Mouse (Mus musculus) heart, embryonic 15.5 days (tissue): ENCODE data around the gene Thrb. TPM values are rescaled to one million over a fixed set of nuclear protein-coding genes. Genes with fewer than 3 reads are reported as not detected.
"Not testable (repeated sequence)": the region's sequence is repeated elsewhere in the genome, so short reads cannot be mapped to it uniquely, and the experiment has no call there.

Experiments
- ATAC-seq: fragments of 200-750 bp; cut with Nextera tagmentation; replicated peaks from 2 replicates; pipeline ENCODE4 v1.8.0; 2017; ENCODE audit warnings: low read depth, moderate TSS enrichment; ENCODE audit not compliant: insufficient number of reproducible peaks, insufficient read depth, low FRiP score
- H3K27ac ChIP-seq: fragments of 300-500 bp; sonication (generic); 2 replicates; pipeline ENCODE4 v1.5.1; 2015; ENCODE audit warnings: mild to moderate bottlenecking, inconsistent platforms
- H3K27me3 ChIP-seq: fragments of 300-500 bp; sonication (generic); 2 replicates; pipeline ENCODE4 v1.6.1; 2015; ENCODE audit warnings: inconsistent platforms
- H3K36me3 ChIP-seq: fragments of 300-500 bp; sonication (generic); 2 replicates; pipeline ENCODE4 v1.6.1; 2015; ENCODE audit warnings: mild to moderate bottlenecking, inconsistent platforms
- H3K4me1 ChIP-seq: fragments of 300-500 bp; sonication (generic); replicated peaks from 2 replicates; pipeline ENCODE4 v1.6.1; 2015; ENCODE audit warnings: inconsistent platforms
- H3K4me2 ChIP-seq: fragments of 300-500 bp; sonication (generic); 2 replicates; pipeline ENCODE4 v1.6.1; 2015; ENCODE audit warnings: inconsistent platforms, mild to moderate bottlenecking, moderate library complexity
- H3K4me3 ChIP-seq: fragments of 300-500 bp; sonication (generic); 2 replicates; pipeline ENCODE4 v1.5.1; 2015; ENCODE audit warnings: mild to moderate bottlenecking, inconsistent platforms
- H3K9ac ChIP-seq: fragments of 300-500 bp; sonication (generic); 2 replicates; pipeline ENCODE4 v1.6.1; 2015; ENCODE audit warnings: mild to moderate bottlenecking, inconsistent platforms
- H3K9me3 ChIP-seq: fragments of 300-500 bp; sonication (generic); replicated peaks from 2 replicates; pipeline ENCODE4 v1.6.1; 2016; ENCODE audit warnings: inconsistent platforms
- WGBS: fragments of 180-500 bp; shearing (Covaris S2); methylation state at CpG from one replicate; pipeline ENCODE4 v1.1.7; 2015; ENCODE audit warnings: mixed read lengths; 5-methylcytosine and 5-hydroxymethylcytosine counted together
- polyA plus RNA-seq: library from polyadenylated mRNA; unstranded; fragments of >200 nt; fragmentation: Nextera tagmentation; extraction: Ambion mirVana; gene quantifications from 2 replicates; pipeline ENCODE4 v1.2.1, GENCODE M21; 2015

Gene Thrb
- polyA plus RNA-seq, 1 experiment from 2014 or later = 0.83 TPM

GRCm38 (mm10) chr14:17916651-17917050 lies 256.6 kb downstream of the Thrb start:
- Histone ChIP-seq H3K27ac (no peak overlapping the region), H3K4me2 (no peak overlapping the region), H3K4me3 (no peak overlapping the region), H3K4me1 (no peaks in the 10 kb centered on the region), H3K27me3 (no peaks in the 10 kb centered on the region), H3K36me3 (no peaks in the 10 kb centered on the region), H3K9me3 (no peaks in the 10 kb centered on the region), H3K9ac (no peak overlapping the region)
- no peak for ATAC-seq
- WGBS = 50% methylated on average over 2 of the region's 2 CpGs

- Histone ChIP-seq H3K27me3 (no peaks in the 10 kb centered on the region), H3K4me1 (no peaks in the 10 kb centered on the region), H3K4me2 (no peak overlapping the region), H3K27ac (no peak overlapping the region), H3K9me3 (no peaks in the 10 kb centered on the region), H3K4me3 (no peak overlapping the region), H3K9ac (no peak overlapping the region), H3K36me3 (no peaks in the 10 kb centered on the region)
- ATAC-seq = no peak
- 77% methylated on average over 3 of the region's 3 CpGs for WGBS
These were observed 257.2 kb downstream of the Thrb start for GRCm38 (mm10) chr14:17917124-17917763.

GRCm38 (mm10) chr14:17917899-17918298 lies 257.8 kb downstream of the Thrb start:
- WGBS = 30% methylated on average over 3 of the region's 3 CpGs
- no peaks in the 10 kb centered on the region for H3K9me3 ChIP-seq
- H3K4me3 ChIP-seq = no peak overlapping the region
- H3K4me1 ChIP-seq = no peaks in the 10 kb centered on the region
- ATAC-seq = no peak
- no peak overlapping the region for H3K9ac ChIP-seq
- no peak overlapping the region for H3K27ac ChIP-seq
- no peaks in the 10 kb centered on the region for H3K27me3 ChIP-seq
- no peaks in the 10 kb centered on the region for H3K36me3 ChIP-seq
- H3K4me2 ChIP-seq = no peak overlapping the region

GRCm38 (mm10) chr14:17922807-17923704 lies 263.0 kb downstream of the Thrb start:
- Histone ChIP-seq H3K4me3 (no peak overlapping the region), H3K4me1 (no peaks in the 10 kb centered on the region), H3K27me3 (no peaks in the 10 kb centered on the region), H3K4me2 (no peak overlapping the region), H3K9me3 (no peaks in the 10 kb centered on the region), H3K36me3 (no peaks in the 10 kb centered on the region), H3K9ac (no peak overlapping the region), H3K27ac (no peak overlapping the region)
- WGBS = 55% methylated on average over 8 of the region's 8 CpGs
- no peak for ATAC-seq

GRCm38 (mm10) chr14:17927469-17927868 lies 267.4 kb downstream of the Thrb start:
- H3K27ac ChIP-seq = no peak overlapping the region
- ATAC-seq = no peak
- no peaks in the 10 kb centered on the region for H3K36me3 ChIP-seq
- no peaks in the 10 kb centered on the region for H3K27me3 ChIP-seq
- H3K9ac ChIP-seq = no peak overlapping the region
- H3K9me3 ChIP-seq = no peaks in the 10 kb centered on the region
- H3K4me2 ChIP-seq = no peak overlapping the region
- H3K4me1 ChIP-seq = no peaks in the 10 kb centered on the region
- WGBS = 30% methylated on average over 1 of the region's 1 CpGs
- no peak overlapping the region for H3K4me3 ChIP-seq

- no peaks in the 10 kb centered on the region for H3K4me1 ChIP-seq
- WGBS = 58% methylated on average over 5 of the region's 5 CpGs
- no peak overlapping the region for H3K27ac ChIP-seq
- no peaks in the 10 kb centered on the region for H3K9me3 ChIP-seq
- no peaks in the 10 kb centered on the region for H3K36me3 ChIP-seq
- no peak overlapping the region for H3K4me3 ChIP-seq
- H3K4me2 ChIP-seq = no peak overlapping the region
- H3K27me3 ChIP-seq = no peaks in the 10 kb centered on the region
- no peak for ATAC-seq
- H3K9ac ChIP-seq = no peak overlapping the region
These were observed 269.5 kb downstream of the Thrb start for GRCm38 (mm10) chr14:17929585-17929984.

GRCm38 (mm10) chr14:17933475-17933874 lies 273.4 kb downstream of the Thrb start:
- WGBS = 64% methylated on average over 2 of the region's 2 CpGs
- H3K4me3 ChIP-seq = no peak overlapping the region
- no peak for ATAC-seq
- no peak overlapping the region for H3K4me2 ChIP-seq
- H3K27me3 ChIP-seq = no peaks in the 10 kb centered on the region
- no peaks in the 10 kb centered on the region for H3K4me1 ChIP-seq
- no peak overlapping the region for H3K9ac ChIP-seq
- H3K36me3 ChIP-seq = no peaks in the 10 kb centered on the region
- no peaks in the 10 kb centered on the region for H3K9me3 ChIP-seq
- no peak overlapping the region for H3K27ac ChIP-seq

- ATAC-seq, H3K4me3 ChIP-seq, H3K9me3 ChIP-seq, H3K27me3 ChIP-seq, H3K36me3 ChIP-seq, H3K9ac ChIP-seq, H3K4me1 ChIP-seq, H3K4me2 ChIP-seq, H3K27ac ChIP-seq: not testable (repeated sequence)
- 74% methylated on average over 4 of the region's 4 CpGs for WGBS
These were observed 274.7 kb downstream of the Thrb start for GRCm38 (mm10) chr14:17934779-17935178.

- WGBS = 72% methylated on average over 2 of the region's 2 CpGs
These were observed 294.0 kb downstream of the Thrb start for GRCm38 (mm10) chr14:17954038-17954437.

GRCm38 (mm10) chr14:17959901-17960300 lies 299.8 kb downstream of the Thrb start:
- ATAC-seq = no peak
- H3K36me3 ChIP-seq = no peaks in the 10 kb centered on the region
- H3K27me3 ChIP-seq = no peaks in the 10 kb centered on the region
- H3K27ac ChIP-seq = no peak overlapping the region
- no peak overlapping the region for H3K4me3 ChIP-seq
- H3K4me2 ChIP-seq = no peak overlapping the region
- H3K9ac ChIP-seq = no peak overlapping the region
- no peaks in the 10 kb centered on the region for H3K9me3 ChIP-seq
- 43% methylated on average over 2 of the region's 2 CpGs for WGBS
- no peaks in the 10 kb centered on the region for H3K4me1 ChIP-seq

More at GRCm38 (mm10) chr14:17954038-17954437, 294.0 kb downstream of the Thrb start:
- Histone ChIP-seq H3K9me3 (no peaks in the 10 kb centered on the region), H3K9ac (no peak overlapping the region), H3K4me3 (no peak overlapping the region), H3K27me3 (no peaks in the 10 kb centered on the region), H3K4me1 (no peaks in the 10 kb centered on the region), H3K36me3 (no peaks in the 10 kb centered on the region), H3K27ac (no peak overlapping the region), H3K4me2 (no peak overlapping the region)
- ATAC-seq = no peak

- H3K9ac ChIP-seq = no peak overlapping the region
- H3K27me3 ChIP-seq = no peaks in the 10 kb centered on the region
- no peaks in the 10 kb centered on the region for H3K4me1 ChIP-seq
- no peak overlapping the region for H3K4me3 ChIP-seq
- no peaks in the 10 kb centered on the region for H3K36me3 ChIP-seq
- H3K27ac ChIP-seq = no peak overlapping the region
- H3K9me3 ChIP-seq = no peaks in the 10 kb centered on the region
- ATAC-seq = no peak
- no peak overlapping the region for H3K4me2 ChIP-seq
- WGBS = 32% methylated on average over 5 of the region's 5 CpGs
These were observed 307.2 kb downstream of the Thrb start for GRCm38 (mm10) chr14:17967117-17967726.
